Mouse (Mus musculus) T-helper 2 cell (primary cell): ENCODE measurements around the gene Rel.
"Not testable (repeated sequence)": the region's sequence is repeated elsewhere in the genome, so short reads cannot be mapped to it uniquely, and the experiment has no call there.

Source experiments
- in situ Hi-C: fragments of 300-600 bp; cut with MboI, MseI; formaldehyde crosslinking; loops from one replicate; pipeline ENCODE4 v1.15.1; 2025; ENCODE audit warnings: high pct_unique_total_duplicates

The Rel gene

GRCm38 (mm10) chr11:23770760-23771506 is at the start of gene Rel:
Rel (minus strand) TSS chr11:23770970.
- in situ Hi-C loops = loop anchor here (10.0 kb wide), 1 partner anchor 74 kb away; no protein-coding TSS in a partner anchor

DNA sequence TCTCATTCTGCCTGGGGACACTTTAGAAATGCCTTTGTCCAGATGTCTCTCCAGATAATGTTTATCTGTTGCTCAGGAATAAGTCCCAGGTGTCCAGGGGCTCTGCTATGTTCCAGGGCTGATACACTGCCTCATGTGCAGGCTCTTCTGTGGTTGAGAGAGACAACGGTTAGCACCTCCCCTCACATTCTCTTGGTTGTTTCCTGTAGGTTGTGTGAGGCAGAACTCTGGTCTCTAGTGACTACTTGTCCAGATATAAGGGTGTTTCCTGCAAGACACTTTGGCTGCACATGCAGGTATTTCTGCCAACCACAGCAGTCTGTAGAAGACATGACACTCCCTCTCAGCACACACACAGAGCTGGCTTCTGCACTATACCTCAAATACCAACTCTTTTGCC is 48.0 kb upstream of the Rel start:
- in situ Hi-C loops = loop anchor here (10.0 to 25.0 kb wide), 2 partner anchors 784 to 1494 kb away; no protein-coding TSS in a partner anchor

DNA sequence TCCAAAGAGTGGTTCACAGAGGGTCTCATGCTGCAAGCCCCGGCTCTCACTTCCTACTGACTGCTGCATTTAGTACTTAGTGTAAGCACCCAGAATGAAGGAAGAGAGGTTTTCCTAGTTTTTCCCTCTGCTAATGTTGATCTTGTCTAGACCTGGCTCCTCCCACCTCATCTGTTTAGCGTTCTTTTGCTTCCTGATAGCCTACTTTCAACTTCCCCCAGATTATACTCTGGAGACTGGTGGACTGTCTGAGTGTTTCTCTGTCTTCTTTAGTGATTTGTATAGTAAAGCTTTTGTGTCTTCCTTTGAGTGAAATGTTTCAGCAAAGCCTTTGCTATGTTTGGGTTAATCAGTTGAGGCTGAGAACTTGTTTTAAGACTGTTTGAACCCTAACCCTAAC is 40.0 kb upstream of the Rel start:
- in situ Hi-C loops = loop anchor here (10.0 to 25.0 kb wide), 2 partner anchors 776 to 1502 kb away; no protein-coding TSS in a partner anchor

GRCm38 (mm10) chr11:23805716-23806115 is 34.9 kb upstream of the Rel start:
- in situ Hi-C loops = loop anchor here (25.0 kb wide), 1 partner anchor 1507 kb away; no protein-coding TSS in a partner anchor

GRCm38 (mm10) chr11:23803136-23803535 is 32.4 kb upstream of the Rel start:
- in situ Hi-C loops = loop anchor here (25.0 kb wide), 1 partner anchor 1509 kb away; no protein-coding TSS in a partner anchor

DNA sequence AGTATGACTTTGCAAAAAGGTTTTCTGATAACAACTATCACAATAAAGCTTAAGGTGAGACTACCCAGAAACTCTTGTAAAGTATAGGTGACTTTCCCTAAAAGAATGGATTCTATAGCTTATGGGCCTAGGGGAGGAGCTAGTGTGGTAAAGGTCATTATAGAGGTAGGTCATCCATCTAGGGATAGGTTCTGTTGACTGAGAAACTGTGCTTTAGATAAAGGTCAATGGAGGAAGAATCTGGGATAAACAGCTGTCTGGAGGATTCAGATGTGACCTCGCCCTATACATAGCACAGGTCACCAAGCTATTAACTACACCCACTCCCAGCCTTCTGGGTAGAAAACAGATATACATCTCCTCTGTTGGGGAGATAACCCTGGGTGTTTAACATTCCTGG is 31.5 kb upstream of the Rel start:
- in situ Hi-C loops = loop anchor here (25.0 kb wide), 1 partner anchor 1510 kb away; no protein-coding TSS in a partner anchor

DNA sequence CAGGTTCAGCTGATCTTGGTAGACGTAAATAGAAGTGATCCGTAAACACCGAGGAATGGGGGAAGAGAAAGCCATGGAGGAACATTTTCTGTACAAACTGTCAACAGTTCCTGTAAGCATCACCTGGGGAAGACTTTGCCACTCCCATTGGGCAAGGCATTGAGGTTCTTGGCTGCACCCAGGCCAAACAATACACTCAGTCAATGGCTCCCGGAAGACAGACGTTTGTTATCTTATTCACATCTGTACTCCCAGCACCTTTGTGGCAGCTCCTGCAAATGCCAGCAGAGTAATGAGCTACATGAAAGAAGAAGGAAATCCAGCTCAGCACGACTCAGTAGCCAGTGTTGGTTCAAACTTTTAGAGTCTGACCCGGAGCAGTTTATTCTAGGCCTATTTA is 31.1 kb upstream of the Rel start:
- in situ Hi-C loops = loop anchor here (25.0 kb wide), 1 partner anchor 1510 kb away; no protein-coding TSS in a partner anchor

- in situ Hi-C loops = not testable (repeated sequence)
Observed at GRCm38 (mm10) chr11:23783677-23784076, 12.9 kb upstream of the Rel start.

GRCm38 (mm10) chr11:23783085-23783484 is 12.3 kb upstream of the Rel start:
- in situ Hi-C loops = no loop called here

GRCm38 (mm10) chr11:23782038-23782437 is 11.3 kb upstream of the Rel start:
- in situ Hi-C loops = no loop called here

GRCm38 (mm10) chr11:23778787-23779201 is 8.0 kb upstream of the Rel start:
- in situ Hi-C loops = loop anchor here (10.0 kb wide), 1 partner anchor 66 kb away; no protein-coding TSS in a partner anchor

DNA sequence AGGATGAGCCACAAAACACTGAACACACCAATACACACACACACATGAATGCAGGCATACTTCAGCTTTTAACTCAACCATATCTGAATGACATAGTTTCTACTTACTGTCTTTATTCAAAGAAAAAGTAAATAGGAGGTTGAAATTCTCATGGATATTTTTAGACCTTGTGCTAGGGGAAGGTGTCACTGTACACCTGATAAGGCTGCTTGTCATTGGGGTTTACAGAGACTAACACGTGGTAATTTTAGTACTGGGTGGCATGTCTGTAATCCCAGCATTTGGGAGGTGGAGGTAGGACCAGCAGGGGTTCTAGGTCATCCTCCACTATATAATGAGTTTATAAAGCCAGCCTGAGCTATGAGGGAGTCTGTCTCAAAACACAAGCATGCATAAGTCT is 1.7 kb upstream of the Rel start:
- in situ Hi-C loops = loop anchor here (10.0 kb wide), 1 partner anchor 72 kb away; no protein-coding TSS in a partner anchor

GRCm38 (mm10) chr11:23771507-23772097 is 832 bp upstream of the Rel start:
- in situ Hi-C loops = loop anchor here (10.0 kb wide), 1 partner anchor 73 kb away; no protein-coding TSS in a partner anchor

DNA sequence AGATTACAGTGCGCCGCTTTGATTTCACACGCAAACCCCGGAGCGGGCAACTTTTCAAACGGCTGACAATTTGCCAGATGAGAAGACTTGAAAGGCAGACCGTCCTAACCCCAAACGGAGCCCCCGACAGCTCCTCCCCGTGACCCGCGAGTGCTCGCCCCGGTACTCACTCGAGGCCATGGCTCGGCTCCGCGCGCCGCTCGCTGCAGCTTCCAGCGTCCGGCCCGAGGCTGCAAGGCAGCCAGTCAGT is 335 bp downstream of the Rel start:
- in situ Hi-C loops = loop anchor here (10.0 kb wide), 1 partner anchor 74 kb away; no protein-coding TSS in a partner anchor

DNA sequence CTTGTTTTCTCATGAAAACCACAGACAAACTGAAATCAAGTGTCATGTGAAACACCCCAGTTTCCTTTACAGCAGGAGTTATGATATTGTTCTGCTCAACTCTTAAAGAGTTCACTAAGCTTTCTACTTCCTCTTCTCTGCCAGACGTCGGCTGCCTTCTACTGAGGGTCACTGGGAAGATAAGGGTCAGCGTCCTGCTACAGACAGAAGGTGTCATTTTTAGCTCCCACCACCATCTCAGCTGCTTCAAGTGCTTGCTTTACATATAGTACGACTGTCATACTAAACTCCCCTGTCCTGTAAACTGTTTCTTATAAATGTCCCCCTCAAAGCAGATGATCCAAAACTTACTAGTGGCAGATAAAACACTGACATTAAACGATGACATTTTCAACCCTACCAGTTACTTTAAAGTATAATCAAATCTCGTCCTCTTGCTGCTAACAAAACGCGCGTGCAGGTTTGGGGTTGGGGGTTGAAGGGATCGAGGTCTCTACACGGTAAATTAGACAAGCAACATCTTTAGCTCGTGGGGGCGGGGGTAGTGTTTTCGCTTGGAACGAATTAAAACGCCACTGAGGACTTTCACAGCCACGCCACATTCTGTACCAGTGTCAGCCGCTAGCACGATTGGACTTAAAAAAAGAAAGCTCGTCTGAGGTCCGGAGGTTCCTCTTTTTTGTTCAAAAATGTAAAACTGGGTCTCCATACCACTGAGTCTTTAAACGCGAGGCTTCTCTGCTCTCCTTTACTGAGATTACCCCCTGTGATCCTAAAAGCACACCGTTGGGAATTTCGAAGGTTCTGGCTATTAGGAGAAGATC is 872 bp downstream of the Rel start:
- in situ Hi-C loops = loop anchor here (10.0 kb wide), 1 partner anchor 75 kb away; no protein-coding TSS in a partner anchor

DNA sequence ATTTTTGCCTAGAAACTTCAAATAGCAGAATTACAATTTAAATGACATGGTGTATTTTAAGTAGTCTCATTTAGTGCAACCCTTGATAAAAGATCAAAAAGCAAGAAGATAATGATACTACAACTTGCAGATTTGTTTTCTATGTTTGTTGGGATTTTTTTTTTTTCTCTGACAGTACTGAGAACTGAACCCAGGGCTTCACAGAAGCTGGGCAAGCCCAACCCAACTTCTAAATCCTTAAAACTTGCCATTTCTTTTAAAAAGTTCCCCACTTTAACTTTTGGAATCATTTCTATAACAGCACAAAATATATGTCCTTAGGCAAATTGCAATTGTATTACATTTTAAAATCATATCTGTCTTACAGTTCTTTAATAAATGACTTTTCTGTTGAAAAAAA is 1.7 kb downstream of the Rel start:
- in situ Hi-C loops = no loop called here

- in situ Hi-C loops = no loop called here
Observed at GRCm38 (mm10) chr11:23767928-23768327, 2.8 kb downstream of the Rel start.

DNA sequence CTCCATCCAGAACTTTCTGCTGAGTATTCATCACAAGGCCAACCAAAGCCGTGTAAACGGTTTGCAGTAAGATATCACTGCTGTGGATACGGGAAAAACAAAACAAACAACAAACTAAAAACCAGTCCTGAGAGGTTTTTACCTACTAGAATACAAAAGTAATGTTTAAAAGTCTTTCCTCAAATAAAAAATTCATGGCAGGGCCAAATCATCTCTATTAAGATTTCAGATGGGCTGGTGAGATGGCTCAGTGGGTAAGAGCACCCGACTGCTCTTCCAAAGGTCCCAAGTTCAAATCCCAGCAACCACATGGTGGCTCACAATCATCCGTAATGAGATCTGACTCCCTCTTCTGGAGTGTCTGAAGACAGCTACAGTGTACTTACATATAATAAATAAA is 3.4 kb downstream of the Rel start:
- in situ Hi-C loops = not testable (repeated sequence)

DNA sequence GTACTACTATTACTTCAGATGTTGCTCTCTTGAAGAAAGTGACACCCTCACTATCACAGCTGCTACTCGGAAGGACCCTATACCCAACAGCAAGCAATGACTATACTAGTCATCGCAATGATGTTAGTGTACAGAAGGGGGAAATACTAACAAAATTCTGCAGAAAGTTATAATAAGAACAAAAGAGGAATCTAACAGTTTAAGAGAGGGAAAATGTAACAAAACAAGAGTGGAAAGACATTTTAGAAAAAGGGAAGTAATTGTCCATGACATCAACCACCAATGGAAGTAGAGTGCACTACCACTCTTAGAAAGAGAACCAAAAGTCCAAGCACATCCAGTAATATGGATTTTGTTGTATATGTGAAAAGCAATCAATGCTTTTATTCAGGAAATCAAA is 8.1 kb downstream of the Rel start:
- in situ Hi-C loops = no loop called here

DNA sequence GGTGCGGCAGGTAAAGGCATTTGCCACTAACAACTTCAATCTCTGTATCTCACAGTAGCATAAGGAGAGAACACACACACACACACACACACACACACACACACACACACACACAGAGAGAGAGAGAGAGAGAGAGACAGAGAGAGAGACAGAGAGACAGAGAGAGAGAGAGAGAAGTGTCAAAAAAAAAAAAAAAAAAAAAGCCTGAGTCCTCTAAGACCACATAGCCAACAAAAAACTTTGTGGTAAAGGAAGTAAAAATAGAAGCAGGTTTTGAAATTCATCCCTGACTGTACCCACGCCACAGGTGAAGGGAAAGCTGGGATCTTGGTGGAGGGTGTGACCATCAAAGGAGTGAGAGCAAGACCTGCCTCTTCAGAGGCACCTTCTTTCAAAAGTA is 12.6 kb downstream of the Rel start:
- in situ Hi-C loops = no loop called here

GRCm38 (mm10) chr11:23754329-23754728 is 16.4 kb downstream of the Rel start:
- in situ Hi-C loops = loop anchor here (5.0 kb wide), 1 partner anchor 98 kb away; no protein-coding TSS in a partner anchor
